Mouse (Mus musculus) gastrocnemius, postnatal 10 days (tissue): Measurements from ENCODE around the gene Cckbr. TPM values are rescaled to one million over a fixed set of nuclear protein-coding genes. Genes with fewer than 3 reads are reported as not detected.

Experiments used
- DNase-seq: peaks from one replicate; pipeline ENCODE4 v3.0.0; 2021; ENCODE audit warnings: mixed read lengths
- long read RNA-seq, 2 experiments: library from polyadenylated mRNA; stranded (forward); transcript quantifications; one replicate each; pipeline ENCODE4 v2.0.0; 2021
- total RNA-seq, 2 experiments: library from RNA; stranded (reverse); gene quantifications; 2 replicates each; pipeline ENCODE4 v1.2.3; 2021

The Cckbr gene
- not detected for total RNA-seq
- long read RNA-seq, experiment 1, result 0 reads
- long read RNA-seq, experiment 2, result 0 reads

DNA sequence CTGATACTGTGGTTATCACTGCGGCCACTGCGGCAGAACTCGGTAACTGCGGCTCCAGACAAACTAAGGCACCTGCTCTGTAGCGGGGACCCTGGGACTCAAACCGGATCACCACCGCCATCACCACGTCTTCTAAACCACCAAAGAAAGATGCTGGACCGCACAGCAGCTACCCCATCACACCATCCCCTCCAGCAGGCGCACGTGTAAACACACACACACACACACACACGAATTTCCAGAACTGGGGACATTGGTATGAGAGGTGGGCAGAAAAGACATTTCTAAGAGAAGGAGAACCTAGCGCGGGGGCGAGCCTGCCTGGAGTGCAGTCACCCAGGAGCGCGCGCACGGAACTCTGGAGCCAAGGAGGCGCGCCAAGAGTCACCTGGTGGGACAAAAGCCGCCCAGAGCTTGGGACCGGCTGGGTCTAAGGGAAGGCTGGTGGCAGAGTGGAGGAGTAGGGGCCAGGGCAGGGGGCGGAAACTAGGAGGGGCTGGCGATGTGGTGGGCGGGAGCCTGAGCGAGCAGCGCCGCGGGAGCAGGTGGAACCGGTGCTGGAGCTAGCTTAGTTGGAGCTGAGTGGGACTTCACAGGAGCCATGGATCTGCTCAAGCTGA is at the start of gene Cckbr:
Gene Cckbr (plus strand): TSS at position 308 of the 620 bp plus-strand sequence.
- DNase-seq, result no peak

DNA sequence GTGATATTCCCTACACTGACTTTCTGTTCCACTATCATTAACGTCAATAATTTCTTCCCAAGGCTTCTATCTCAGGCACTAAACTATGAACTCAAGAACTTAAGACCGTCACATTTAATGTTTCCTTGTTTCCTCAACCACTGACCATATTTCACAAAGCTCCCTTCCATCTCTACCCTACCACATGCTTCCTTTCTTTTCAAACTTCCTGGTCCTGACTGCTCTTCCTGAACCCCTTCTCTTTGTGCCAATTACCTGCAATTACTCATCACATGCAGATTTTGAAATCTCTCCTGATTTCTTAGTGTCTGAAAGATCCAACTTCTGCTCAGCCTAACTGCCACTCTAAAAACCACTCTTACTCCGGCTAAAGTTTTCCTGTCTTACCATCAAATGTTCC is 45.2 kb upstream of the Cckbr start:
- no peak for DNase-seq

- no peak for DNase-seq
Observed at GRCm38 (mm10) chr7:105387696-105388095, 37.8 kb upstream of the Cckbr start.

DNA sequence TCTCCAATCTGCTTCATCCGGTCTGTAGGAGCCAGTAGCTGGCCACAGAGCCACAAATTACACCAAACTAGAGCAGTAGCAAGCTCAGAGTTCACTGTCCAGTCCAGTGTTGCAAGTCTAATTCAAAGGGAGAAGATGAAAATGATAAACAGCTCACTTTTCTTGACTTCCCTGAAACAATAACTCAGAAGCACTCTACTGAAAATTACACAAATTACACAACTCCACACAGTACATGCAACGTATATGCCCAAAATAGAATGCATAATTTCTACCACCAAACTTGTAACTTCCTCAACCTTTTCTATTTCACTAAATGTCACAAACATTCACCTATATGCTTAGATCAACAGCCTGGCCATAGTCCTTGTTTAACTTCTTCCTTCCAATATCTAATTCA is 35.3 kb upstream of the Cckbr start:
- no peak for DNase-seq

- no peak for DNase-seq
Observed at GRCm38 (mm10) chr7:105394606-105395005, 30.9 kb upstream of the Cckbr start.

DNA sequence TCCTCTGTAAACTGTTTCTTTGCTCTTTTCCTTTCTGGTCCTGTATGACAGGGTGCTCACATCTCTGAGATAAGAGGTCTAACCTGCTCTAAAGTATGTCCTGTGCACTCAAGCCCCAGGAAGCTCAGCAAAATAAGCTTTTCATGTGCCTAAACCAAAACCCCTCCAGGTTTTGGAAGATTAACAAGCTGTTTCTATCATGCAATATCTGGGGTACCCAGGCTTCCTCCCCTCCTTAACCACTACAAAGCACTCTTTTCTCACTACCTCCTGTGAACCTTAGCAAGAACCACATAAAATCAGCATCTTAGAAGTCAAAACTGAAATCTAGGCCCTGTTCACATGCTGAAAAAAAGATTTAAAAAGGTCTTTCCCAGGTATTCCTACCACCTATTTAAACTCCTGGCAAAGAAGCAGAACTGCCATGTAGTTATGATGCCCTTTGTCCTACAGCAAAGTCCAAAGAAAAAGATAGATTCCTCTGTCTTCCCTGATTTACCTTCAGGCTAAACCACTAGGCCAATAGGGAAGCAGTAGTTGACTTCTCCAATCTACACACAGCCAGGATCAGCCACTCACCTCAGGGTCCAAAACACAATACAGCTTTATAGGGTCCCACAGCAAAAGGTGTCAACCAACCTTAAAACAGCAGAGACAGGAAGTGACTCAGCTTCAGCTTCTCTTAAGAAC is 30.3 kb upstream of the Cckbr start:
- no peak for DNase-seq

DNA sequence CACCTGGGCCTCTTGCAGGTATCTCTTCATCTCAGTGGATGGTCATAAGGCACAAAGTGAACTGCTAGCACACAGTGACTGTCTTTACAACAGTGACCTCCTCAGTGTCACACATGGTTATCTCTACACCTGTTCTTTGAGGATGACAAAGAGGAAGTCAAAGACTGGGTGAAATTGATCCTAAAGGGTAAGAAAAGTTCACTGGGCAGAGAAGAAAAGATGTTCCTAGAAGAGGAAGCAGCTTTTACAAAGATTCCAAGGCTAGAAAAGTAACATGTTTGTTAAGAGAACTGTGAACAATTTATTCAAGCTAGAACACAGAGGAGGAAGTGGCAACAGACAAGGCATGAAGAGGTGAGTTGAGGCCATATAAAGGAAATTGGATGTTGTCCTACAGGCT is 29.4 kb upstream of the Cckbr start:
- no peak for DNase-seq

- DNase-seq, result no peak
Observed at GRCm38 (mm10) chr7:105399058-105399934, 26.2 kb upstream of the Cckbr start.

DNA sequence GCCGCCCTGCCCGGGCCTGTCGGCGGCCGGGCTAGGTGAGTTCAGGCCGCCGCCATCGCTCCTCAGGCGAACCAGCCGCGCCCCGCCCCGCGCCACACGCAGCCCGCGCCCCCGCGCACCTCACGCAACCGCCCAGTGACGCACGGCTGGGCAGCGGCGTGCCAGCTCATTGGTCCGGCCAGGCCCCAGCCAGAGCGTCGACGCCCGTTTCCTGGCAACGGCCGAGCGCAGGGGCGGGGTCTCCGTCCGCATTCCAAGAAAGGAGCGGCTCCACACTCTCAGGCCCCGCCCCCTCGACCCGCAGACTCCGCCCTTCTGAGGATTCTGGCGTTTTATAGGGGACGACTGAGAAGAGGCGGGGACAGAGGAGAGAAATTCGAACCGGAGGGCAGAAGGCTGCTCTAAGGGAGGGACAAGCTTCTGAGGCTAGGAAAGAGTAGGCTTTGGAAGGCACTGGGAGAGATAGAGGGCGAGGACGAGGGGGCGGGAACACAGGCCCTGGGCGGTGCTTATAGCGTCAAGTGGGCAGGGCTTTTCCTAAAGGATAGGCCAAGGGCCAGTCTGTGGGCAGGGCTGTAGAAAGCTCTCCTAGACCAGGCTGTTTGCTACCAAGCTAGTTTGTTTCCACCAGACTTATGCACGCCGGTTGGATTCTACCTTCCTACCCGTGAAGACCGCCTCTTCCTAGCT is 25.5 kb upstream of the Cckbr start, which contains the start of gene Fam160a2:
Gene Fam160a2 (minus strand): TSS at position 120 of the 690 bp plus-strand sequence.
- DNase-seq, result peak; percentile 100

- DNase-seq, result no peak
Observed at GRCm38 (mm10) chr7:105404268-105404667, 21.3 kb upstream of the Cckbr start, which contains the start of gene Cnga4. Gene Cnga4 (plus strand): TSS chr7:105404568.

GRCm38 (mm10) chr7:105406322-105406721 is 19.2 kb upstream of the Cckbr start:
- DNase-seq, result no peak

DNA sequence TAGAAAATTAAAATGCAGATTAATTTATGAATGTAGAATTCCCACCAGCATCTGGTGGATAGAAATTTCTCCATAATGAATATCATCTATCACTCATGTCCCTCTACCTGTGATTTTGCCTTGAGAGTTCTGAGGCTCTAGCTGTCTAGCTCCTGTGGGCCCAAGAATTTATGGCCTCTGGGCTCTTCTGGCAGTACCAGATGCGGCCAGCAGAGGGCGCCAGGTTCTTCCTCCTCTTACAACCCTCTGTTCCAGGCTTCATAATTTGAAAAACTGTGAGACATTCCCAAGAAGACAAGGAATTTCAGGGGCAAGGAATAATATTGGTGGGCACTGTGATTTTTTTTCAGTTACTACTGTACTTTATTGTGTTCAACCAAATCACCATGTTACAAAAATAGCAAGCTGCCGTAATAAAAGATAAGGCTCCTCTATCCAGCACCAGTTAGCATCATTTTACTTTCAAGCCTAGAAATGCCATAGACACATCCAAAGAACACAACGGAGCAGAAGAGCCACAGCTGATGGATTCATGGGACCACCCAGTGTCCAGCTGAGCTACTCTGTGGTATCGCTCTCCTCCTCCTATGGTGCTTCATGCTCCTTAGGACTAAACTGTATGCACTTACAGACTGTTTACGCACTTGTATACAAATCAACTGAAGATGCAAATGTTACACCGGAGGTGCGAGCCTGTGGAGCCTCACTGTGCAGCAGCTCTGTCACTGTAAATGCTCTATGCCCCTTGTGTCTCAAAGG is 13.5 kb upstream of the Cckbr start:
- DNase-seq, result peak; percentile 86

GRCm38 (mm10) chr7:105414385-105414784 is 11.1 kb upstream of the Cckbr start:
- no peak for DNase-seq

DNA sequence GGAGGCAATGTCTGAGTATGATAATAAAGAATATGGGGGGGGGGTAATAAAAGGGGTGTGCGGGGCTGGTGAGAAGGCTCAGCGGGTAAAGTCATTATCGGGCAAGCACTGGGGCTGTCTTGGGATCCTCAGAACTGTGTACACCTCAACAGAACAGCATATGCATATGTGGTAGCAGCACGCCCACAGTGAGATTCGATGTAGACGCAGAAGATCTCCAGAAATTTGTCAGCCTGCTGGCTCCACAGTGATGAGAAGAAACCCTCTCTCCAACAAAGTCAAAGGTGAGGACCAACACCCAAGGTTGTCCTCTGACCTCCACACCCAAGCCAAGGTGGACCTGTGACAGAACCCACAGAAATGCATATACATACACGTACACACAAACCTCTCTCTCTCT is 9.0 kb upstream of the Cckbr start:
- no peak for DNase-seq

DNA sequence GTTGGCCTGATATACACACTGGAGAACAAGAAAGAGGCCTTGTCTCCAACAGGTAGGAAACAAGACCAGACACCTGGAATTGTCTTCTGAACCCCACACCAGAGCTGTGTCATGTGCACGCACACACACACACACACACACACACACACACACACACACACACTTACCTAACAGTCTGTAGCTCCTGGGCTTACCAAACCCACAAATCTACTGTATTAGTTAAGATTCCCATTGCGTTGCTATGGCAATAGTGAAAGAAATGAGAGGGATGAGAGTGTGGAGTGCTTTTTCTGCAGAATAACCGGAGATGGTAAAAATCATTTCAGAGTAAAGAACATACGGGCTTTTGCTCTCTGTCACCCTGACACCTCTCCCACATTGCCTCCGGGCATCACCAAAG is 7.4 kb upstream of the Cckbr start:
- no peak for DNase-seq

DNA sequence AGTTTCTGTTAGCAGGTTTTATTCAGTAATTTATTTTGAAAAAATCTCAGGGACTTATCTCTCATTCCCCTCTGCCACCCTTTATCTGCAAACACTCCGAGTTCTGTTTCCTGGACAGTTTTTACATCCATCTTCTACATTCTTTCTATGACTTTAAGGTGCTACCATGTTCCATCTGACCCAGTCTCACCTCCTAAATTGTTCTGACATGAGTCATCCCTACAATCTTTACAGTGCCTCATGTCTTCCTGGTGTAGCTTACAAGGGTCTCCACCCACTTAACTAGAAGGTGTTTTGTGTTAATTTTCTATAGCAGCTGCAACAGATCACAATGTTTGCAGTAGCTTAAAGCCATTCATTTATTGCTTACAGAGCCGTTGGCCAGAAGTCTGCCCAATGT is 4.6 kb upstream of the Cckbr start:
- no peak for DNase-seq

DNA sequence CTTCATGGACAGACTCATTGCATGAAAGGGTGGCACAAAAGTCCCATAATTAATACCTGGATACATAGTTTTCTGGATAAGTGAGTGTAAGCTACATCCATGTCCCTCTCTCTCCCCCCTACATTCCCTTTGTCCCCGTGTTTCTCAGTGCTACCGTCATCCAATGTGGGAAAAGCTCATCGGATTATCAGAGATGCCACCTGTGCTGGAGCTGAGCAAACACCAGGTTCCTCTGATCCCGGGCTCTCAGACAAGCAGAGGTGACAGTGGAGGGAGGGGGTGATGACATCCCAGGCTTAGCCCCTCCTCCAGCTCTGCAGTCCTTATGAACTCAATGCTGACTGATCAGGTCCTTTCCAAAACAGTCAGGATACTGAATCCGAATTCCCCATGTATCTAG is 1.2 kb upstream of the Cckbr start:
- no peak for DNase-seq

- no peak for DNase-seq
Observed at GRCm38 (mm10) chr7:105426051-105426450, 520 bp downstream of the Cckbr start.

GRCm38 (mm10) chr7:105432058-105432457 is 6.5 kb downstream of the Cckbr start:
- no peak for DNase-seq

GRCm38 (mm10) chr7:105433859-105434258 is 8.3 kb downstream of the Cckbr start:
- no peak for DNase-seq

DNA sequence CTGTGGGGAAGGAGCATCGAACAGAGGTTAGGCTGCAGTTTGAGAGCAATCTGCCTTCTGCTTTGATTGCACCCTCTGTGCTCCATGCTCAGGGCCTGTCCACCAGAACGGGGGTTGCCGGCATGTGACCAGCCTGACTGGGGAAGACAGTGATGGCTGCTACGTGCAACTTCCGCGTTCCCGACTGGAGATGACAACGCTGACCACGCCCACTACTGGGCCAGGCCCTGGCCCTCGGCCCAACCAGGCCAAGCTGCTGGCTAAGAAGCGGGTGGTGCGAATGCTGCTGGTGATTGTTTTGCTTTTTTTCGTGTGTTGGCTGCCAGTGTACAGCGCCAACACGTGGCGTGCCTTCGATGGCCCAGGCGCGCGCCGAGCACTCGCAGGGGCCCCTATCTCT is 9.3 kb downstream of the Cckbr start:
- no peak for DNase-seq
